In genomic region chr13:111953860-111954519, GRCm38 (mm10) we compare ENCODE assay signal across 11 mouse cellular contexts.
DNase-seq lines count a peak whose midpoint lies in the region; ATAC-seq and TF ChIP-seq lines count a peak whose summit lies in the region.
"Had no signal": no experiment of that assay in that cellular context is flagged by ENCODE, and none has a peak within 500 bp of the region (broad histone marks: within the 10 kb centered on the region; RNA-seq: fewer than 3 reads in every experiment).

No protein-coding gene starts in this region.

- H3K9me3 ChIP-seq in heart, embryonic 10.5 days: no peaks in the 10 kb centered on the region
- H3K9me3 ChIP-seq in embryonic facial prominence, embryonic 13.5 days: no peaks in the 10 kb centered on the region
- H3K9me3 ChIP-seq in limb, embryonic 12.5 days: no peaks in the 10 kb centered on the region

- DNase-seq in heart, embryonic 10.5 days (ENCODE audit: low spot score): no peak
- no peak for DNase-seq in heart, adult 18-20 months
- no peak for DNase-seq in layer of hippocampus, adult 2 months (ENCODE audit: low spot score in 2 of 2)
- DNase-seq in layer of hippocampus, postnatal 25 days (ENCODE audit: extremely low spot score in 1 of 2, low spot score in 1 of 2): no peak
- no peak for DNase-seq in cerebellum, postnatal 25 days
- no peak for DNase-seq in ovary, postnatal 36 days (ENCODE audit: low spot score)
- DNase-seq: cerebellum, postnatal 14 days; thymus, adult 2 months had no signal

- no peak overlapping the region for H3K4me2 ChIP-seq in embryonic facial prominence, embryonic 13.5 days
- H3K4me2 ChIP-seq in limb, embryonic 12.5 days: peak overlapping the region; percentile 20

- WGBS in heart, embryonic 10.5 days: 63% methylated on average over 8 of the region's 8 CpGs
- 36% methylated on average over 8 of the region's 8 CpGs for WGBS in embryonic facial prominence, embryonic 13.5 days
- whole genome bisulfite sequencing in limb, embryonic 12.5 days: 22% methylated on average over 8 of the region's 8 CpGs

- no peak for ATAC-seq in embryonic facial prominence, embryonic 13.5 days (ENCODE audit: insufficient number of reproducible peaks, insufficient read depth, low FRiP score, low TSS enrichment, low read depth)
- ATAC-seq in limb, embryonic 12.5 days (ENCODE audit: insufficient number of reproducible peaks, insufficient read depth, low FRiP score, low TSS enrichment, low read depth): 0 out of 2 replicates have a peak, but pooled peaks have one; percentile 59
- ATAC-seq: inflammation-experienced regulatory T-cells, adult 6 months had no signal

- peak overlapping the region; percentile 57 for H3K27ac ChIP-seq in heart, embryonic 10.5 days
- H3K27ac ChIP-seq in layer of hippocampus, adult 2 months: peak overlapping the region; percentile 51; the same call in 1 of the 2 replicates
- H3K27ac ChIP-seq in embryonic facial prominence, embryonic 13.5 days: peak overlapping the region; percentile 0; the same call in 1 of the 2 replicates
- H3K27ac ChIP-seq in limb, embryonic 12.5 days: peak overlapping the region; percentile 47

- no peak overlapping the region for H3K9ac ChIP-seq in embryonic facial prominence, embryonic 13.5 days
- 0 out of 2 replicates have a peak overlapping the region, but pooled peaks have one; percentile 14 for H3K9ac ChIP-seq in limb, embryonic 12.5 days (replicated peaks)

- TF ChIP-seq CTCF in layer of hippocampus, adult 2 months (conservative IDR thresholded peaks at IDR 0.05): no peak

- H3K4me3 ChIP-seq in heart, embryonic 10.5 days: no peak overlapping the region
- H3K4me3 ChIP-seq in layer of hippocampus, adult 2 months: no peak overlapping the region
- H3K4me3 ChIP-seq in embryonic facial prominence, embryonic 13.5 days: no peak overlapping the region
- H3K4me3 ChIP-seq in limb, embryonic 12.5 days (replicated peaks): no peak overlapping the region

- no peaks in the 10 kb centered on the region for H3K36me3 ChIP-seq in heart, embryonic 10.5 days
- no peaks in the 10 kb centered on the region for H3K36me3 ChIP-seq in embryonic facial prominence, embryonic 13.5 days
- H3K36me3 ChIP-seq in limb, embryonic 12.5 days: no peaks in the 10 kb centered on the region

- no peaks in the 10 kb centered on the region for H3K27me3 ChIP-seq in heart, embryonic 10.5 days (ENCODE audit: insufficient read depth, poor library complexity, severe bottlenecking)
- no peaks in the 10 kb centered on the region for H3K27me3 ChIP-seq in embryonic facial prominence, embryonic 13.5 days
- no peaks in the 10 kb centered on the region for H3K27me3 ChIP-seq in limb, embryonic 12.5 days

- H3K4me1 ChIP-seq in heart, embryonic 10.5 days: peaks cover 25% of the 10 kb centered on the region
- peaks cover 13% of the 10 kb centered on the region for H3K4me1 ChIP-seq in embryonic facial prominence, embryonic 13.5 days
- peaks cover 20% of the 10 kb centered on the region for H3K4me1 ChIP-seq in limb, embryonic 12.5 days (replicated peaks)

Comparison
In these comparisons a context has a peak if more than half of its experiments do, and no peak if none do; other contexts are left out.
1. H3K27ac ChIP-seq: peak in every context shown above with its lines; median percentile 57 in heart, embryonic 10.5 days; 51 in layer of hippocampus, adult 2 months; 47 in limb, embryonic 12.5 days; 0 in embryonic facial prominence, embryonic 13.5 days.